Mouse (Mus musculus) intestine, embryonic 16.5 days (tissue): ENCODE measurements at regions not wholly inside any gene's neighbourhood (a gene's known extent, or its start where the extent isn't known, plus 50 kb on each side); places are given as distances from the start of the nearest gene placed in this dataset.

Source experiments
- ATAC-seq: fragments of 200-750 bp; cut with Nextera tagmentation; 2 replicates; pipeline ENCODE4 v1.8.0; 2017; ENCODE audit warnings: moderate TSS enrichment, moderate library complexity
- H3K27ac ChIP-seq: fragments of 300-500 bp; sonication (generic); 2 replicates; pipeline ENCODE4 v1.5.1; 2014; ENCODE audit warnings: mild to moderate bottlenecking, low read length
- H3K27me3 ChIP-seq: fragments of 300-500 bp; sonication (generic); replicated peaks from 2 replicates; pipeline ENCODE4 v1.6.1; 2014; ENCODE audit warnings: low read length, control low read depth, mixed read lengths; ENCODE audit not compliant: control insufficient read depth, insufficient read depth
- H3K36me3 ChIP-seq: fragments of 300-500 bp; sonication (generic); 2 replicates; pipeline ENCODE4 v1.6.1; 2014; ENCODE audit warnings: low read length, control low read depth; ENCODE audit not compliant: control insufficient read depth, insufficient read depth
- H3K4me1 ChIP-seq: fragments of 300-500 bp; sonication (generic); 2 replicates; pipeline ENCODE4 v1.6.1; 2014; ENCODE audit warnings: low read length, control low read depth, mixed read lengths; ENCODE audit not compliant: control insufficient read depth, insufficient read depth
- H3K4me2 ChIP-seq: fragments of 300-500 bp; sonication (generic); 2 replicates; pipeline ENCODE4 v1.6.1; 2014; ENCODE audit warnings: low read depth, low read length, control low read depth
- H3K4me3 ChIP-seq: fragments of 300-500 bp; sonication (generic); 2 replicates; pipeline ENCODE4 v1.5.1; 2014; ENCODE audit warnings: mild to moderate bottlenecking, low read length
- H3K9ac ChIP-seq: fragments of 300-500 bp; sonication (generic); 2 replicates; pipeline ENCODE4 v1.6.1; 2014; ENCODE audit warnings: low read depth, low read length
- H3K9me3 ChIP-seq: fragments of 300-500 bp; sonication (generic); 2 replicates; pipeline ENCODE4 v1.6.1; 2016; ENCODE audit warnings: low read length, control low read depth; ENCODE audit not compliant: control insufficient read depth
- WGBS: fragments of 180-500 bp; shearing (Covaris S2); extraction: QIAGEN DNeasy Blood & Tissue Kit; methylation state at CpG from one replicate; pipeline ENCODE4 v1.1.7; 2014; 5-methylcytosine and 5-hydroxymethylcytosine counted together

GRCm38 (mm10) chr3:113169000-113169399 is 89.6 kb downstream of the Amy2a5 start:
- no peak overlapping the region for H3K9ac ChIP-seq
- WGBS: 59% methylated on average over 3 of the region's 3 CpGs
- no peak overlapping the region for H3K4me2 ChIP-seq
- H3K9me3 ChIP-seq: no peaks in the 10 kb centered on the region
- no peaks in the 10 kb centered on the region for H3K4me1 ChIP-seq
- H3K27me3 ChIP-seq: no peaks in the 10 kb centered on the region
- H3K4me3 ChIP-seq: no peak overlapping the region
- no peak for ATAC-seq
- H3K36me3 ChIP-seq: no peaks in the 10 kb centered on the region
- H3K27ac ChIP-seq: no peak overlapping the region

GRCm38 (mm10) chr3:113162300-113162699 is 96.3 kb downstream of the Amy2a5 start:
- Histone ChIP-seq H3K27ac (no peak overlapping the region), H3K36me3 (no peaks in the 10 kb centered on the region), H3K4me3 (no peak overlapping the region), H3K9me3 (no peaks in the 10 kb centered on the region), H3K4me1 (no peaks in the 10 kb centered on the region), H3K27me3 (no peaks in the 10 kb centered on the region), H3K9ac (no peak overlapping the region), H3K4me2 (no peak overlapping the region)
- 49% methylated on average over 4 of the region's 4 CpGs for WGBS
- peak; percentile 72 for ATAC-seq
